Mouse (Mus musculus) retina, postnatal 7 days (tissue): ENCODE measurements around the gene Crhr2.

Experiments
- DNase-seq: peaks from one replicate; pipeline ENCODE4 v3.0.0-alpha.2; 2012; ENCODE audit warnings: low read depth, low spot score

Crhr2 gene

GRCm38 (mm10) chr6:55123056-55123455 is 9.8 kb downstream of the Crhr2 start:
- no peak for DNase-seq

GRCm38 (mm10) chr6:55117325-55118109 is 15.3 kb downstream of the Crhr2 start:
- peak; percentile 17 for DNase-seq

- no peak for DNase-seq
Measured at GRCm38 (mm10) chr6:55108358-55108757, 24.5 kb downstream of the Crhr2 start.

- DNase-seq, result no peak
Measured at GRCm38 (mm10) chr6:55098603-55099002, 34.2 kb downstream of the Crhr2 start.

- no peak for DNase-seq
Measured at GRCm38 (mm10) chr6:55098030-55098429, 34.8 kb downstream of the Crhr2 start.

GRCm38 (mm10) chr6:55093431-55094146 is 39.2 kb downstream of the Crhr2 start:
- DNase-seq, result no peak

GRCm38 (mm10) chr6:55091396-55091795 is 41.4 kb downstream of the Crhr2 start:
- no peak for DNase-seq

- DNase-seq, result no peak
Measured at GRCm38 (mm10) chr6:55090639-55091038, 42.2 kb downstream of the Crhr2 start.

- no peak for DNase-seq
Measured at GRCm38 (mm10) chr6:55087355-55087754, 45.5 kb downstream of the Crhr2 start.

GRCm38 (mm10) chr6:55082261-55083051 is 50.4 kb downstream of the Crhr2 start:
- DNase-seq, result no peak

GRCm38 (mm10) chr6:55081379-55081778 is 51.4 kb downstream of the Crhr2 start:
- DNase-seq, result no peak

- no peak for DNase-seq
Measured at GRCm38 (mm10) chr6:55076561-55077255, 56.1 kb downstream of the Crhr2 start.

- DNase-seq, result no peak
Measured at GRCm38 (mm10) chr6:55065903-55066302, 66.9 kb downstream of the Crhr2 start.

GRCm38 (mm10) chr6:55064477-55064827 is 68.4 kb downstream of the Crhr2 start:
- no peak for DNase-seq

GRCm38 (mm10) chr6:55063793-55064476 is 68.9 kb downstream of the Crhr2 start:
- no peak for DNase-seq

GRCm38 (mm10) chr6:55062200-55062599 is 70.6 kb downstream of the Crhr2 start:
- no peak for DNase-seq

GRCm38 (mm10) chr6:55061328-55061727 is 71.5 kb downstream of the Crhr2 start:
- no peak for DNase-seq

- DNase-seq, result no peak
Measured at GRCm38 (mm10) chr6:55060241-55060825, 72.5 kb downstream of the Crhr2 start.

GRCm38 (mm10) chr6:55057427-55057826 is 75.4 kb downstream of the Crhr2 start:
- DNase-seq, result no peak

GRCm38 (mm10) chr6:55054491-55054890 is 78.3 kb downstream of the Crhr2 start:
- no peak for DNase-seq

- no peak for DNase-seq
Measured at GRCm38 (mm10) chr6:55049186-55049585, 83.6 kb downstream of the Crhr2 start.
